Mouse (Mus musculus) CD4-positive, CD25-positive, alpha-beta regulatory T cell, adult 9 weeks (primary cell): ENCODE results near the gene Lbx1. TPM values are rescaled to one million over a fixed set of nuclear protein-coding genes. Genes with fewer than 3 reads are reported as not detected.

ENCODE experiments used
- polyA plus RNA-seq: library from polyadenylated mRNA; unstranded; fragments of 100-300 nt; shearing (Covaris generic); gene quantifications from one replicate; pipeline ENCODE4 v1.2.1, GENCODE M21; 2017

Gene Lbx1
- polyA plus RNA-seq: not detected

DNA sequence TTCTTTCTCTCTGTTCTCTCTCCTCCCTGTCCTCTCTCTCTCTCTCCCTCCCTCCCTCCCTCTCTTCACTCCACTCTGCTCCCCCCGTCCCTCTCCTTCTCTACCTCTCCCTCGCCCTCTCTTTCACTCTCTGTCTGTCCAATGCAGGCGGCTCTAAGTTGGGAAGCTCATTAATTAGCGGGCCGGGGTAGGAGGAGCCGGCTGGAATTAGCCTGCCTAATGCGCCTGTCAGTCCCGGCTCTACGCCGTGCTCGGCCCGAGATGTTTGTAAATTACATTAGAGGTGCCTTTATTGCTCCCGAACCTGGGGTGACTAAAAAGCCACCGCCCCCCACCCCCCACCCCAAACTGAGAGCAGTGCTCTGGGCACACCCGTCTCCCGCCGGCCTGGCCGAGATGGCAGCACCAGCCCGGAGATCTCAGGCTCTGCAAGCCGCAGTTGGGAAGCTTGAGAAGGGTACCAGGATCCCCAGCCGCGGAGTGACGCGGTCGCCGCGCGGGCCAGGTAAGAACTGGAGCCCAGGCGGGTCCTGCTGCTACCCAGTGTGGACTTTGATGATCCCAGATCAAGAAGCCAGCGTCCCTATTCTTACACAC is at the start of gene Lbx1:
TSS of gene Lbx1 (minus strand) at position 47 of the 597 bp plus-strand sequence.

Other genes starting within 250 kb of the Lbx1 start
- 0.06 TPM for gene Sema4g, start 246.7 kb downstream of the Lbx1 start, polyA plus RNA-seq
- gene Twnk, start 230.1 kb downstream of the Lbx1 start, polyA plus RNA-seq: 21.4 TPM
- gene Mrpl43, start 229.4 kb downstream of the Lbx1 start, polyA plus RNA-seq: 72.2 TPM
- 2.8 TPM for gene Lzts2, start 221.4 kb downstream of the Lbx1 start, polyA plus RNA-seq
- not detected for gene Pdzd7, start 190.1 kb downstream of the Lbx1 start, polyA plus RNA-seq
- 93.8 TPM for gene Sfxn3, start 188.3 kb downstream of the Lbx1 start, polyA plus RNA-seq
- gene Kazald1, start 160.6 kb downstream of the Lbx1 start, polyA plus RNA-seq: not detected
- not detected for gene Tlx1, start 85.1 kb downstream of the Lbx1 start, polyA plus RNA-seq
- gene Btrc, start 127.9 kb upstream of the Lbx1 start, polyA plus RNA-seq: 35.9 TPM